Mouse (Mus musculus) urinary bladder, postnatal 4 days (tissue): Measurements from ENCODE around the gene Cacng1.

Experiments
- DNase-seq, 2 experiments: peaks; one replicate each; pipeline ENCODE4 v3.0.0; 2021 to 2022; ENCODE audit warnings: low spot score in 2 of 2

Cacng1 gene

DNA sequence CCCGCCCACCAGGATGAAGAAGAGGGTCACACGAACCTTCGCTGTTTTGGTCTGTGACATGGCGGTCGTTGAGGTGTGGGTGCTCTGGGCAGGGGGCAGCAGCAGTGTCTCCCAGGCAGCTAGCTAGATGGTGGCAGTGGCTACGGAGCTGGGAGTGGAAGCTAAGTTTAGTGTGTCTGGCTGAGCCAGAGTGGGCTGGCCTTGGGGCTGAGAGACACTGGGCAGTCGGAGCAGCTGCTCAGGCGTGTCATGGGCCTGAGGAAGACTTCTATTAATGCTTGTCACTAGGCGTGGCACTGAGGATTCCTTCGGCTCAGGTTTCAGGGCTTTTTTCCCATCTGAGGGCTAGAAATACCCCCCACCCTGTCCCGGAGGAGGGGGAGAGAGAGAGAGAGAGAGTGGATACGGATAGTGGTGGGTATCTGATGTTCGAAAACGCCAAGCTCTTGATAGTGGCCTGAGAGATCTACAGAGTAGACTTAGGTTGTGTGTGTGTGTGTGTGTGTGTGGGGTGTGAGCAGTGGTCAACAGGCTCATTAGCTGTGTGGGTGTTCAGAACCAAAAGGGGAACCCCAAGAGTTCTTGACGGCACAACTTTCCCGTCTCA is at the start of gene Cacng1:
TSS of gene Cacng1 (minus strand) at position 191 of the 607 bp plus-strand sequence.
- DNase-seq, result no peak

DNA sequence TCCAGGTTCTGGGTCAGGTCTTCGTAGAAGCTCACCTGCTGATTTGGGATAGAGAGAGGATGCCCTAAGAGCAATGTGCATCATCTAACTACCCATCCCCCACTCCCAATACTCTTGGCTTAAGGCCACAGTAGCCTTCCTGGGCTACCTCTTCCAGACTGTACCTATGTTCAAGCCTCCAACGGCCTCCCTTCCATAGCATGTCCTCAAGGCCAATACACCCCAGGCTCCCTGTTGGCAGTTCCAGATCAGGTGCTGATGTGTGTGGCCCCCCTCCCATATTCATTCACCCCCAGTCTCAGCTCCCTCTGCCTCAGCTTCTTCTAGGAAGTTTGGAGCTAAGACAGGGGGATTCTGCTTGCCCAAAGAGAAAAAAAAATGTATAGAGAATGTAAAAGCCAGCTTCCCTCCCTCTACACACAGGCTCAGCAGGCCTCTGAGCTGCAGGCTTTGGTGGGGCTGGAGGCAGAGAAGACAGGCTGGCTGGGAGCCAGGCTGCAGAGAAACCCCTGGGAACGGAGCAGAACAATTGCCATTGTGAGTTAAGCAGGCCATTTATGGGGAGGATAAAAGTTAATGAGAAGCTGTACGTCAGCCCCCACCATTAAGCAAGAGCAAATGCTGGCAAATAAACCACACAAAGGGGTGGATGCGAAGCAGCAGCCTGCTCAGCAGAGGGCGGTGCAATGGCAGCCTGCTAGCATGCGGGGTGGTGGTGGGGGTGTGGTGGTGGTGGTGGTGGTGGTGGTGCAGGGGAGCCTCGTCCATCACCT is 46.6 kb upstream of the Cacng1 start:
- no peak for DNase-seq

DNA sequence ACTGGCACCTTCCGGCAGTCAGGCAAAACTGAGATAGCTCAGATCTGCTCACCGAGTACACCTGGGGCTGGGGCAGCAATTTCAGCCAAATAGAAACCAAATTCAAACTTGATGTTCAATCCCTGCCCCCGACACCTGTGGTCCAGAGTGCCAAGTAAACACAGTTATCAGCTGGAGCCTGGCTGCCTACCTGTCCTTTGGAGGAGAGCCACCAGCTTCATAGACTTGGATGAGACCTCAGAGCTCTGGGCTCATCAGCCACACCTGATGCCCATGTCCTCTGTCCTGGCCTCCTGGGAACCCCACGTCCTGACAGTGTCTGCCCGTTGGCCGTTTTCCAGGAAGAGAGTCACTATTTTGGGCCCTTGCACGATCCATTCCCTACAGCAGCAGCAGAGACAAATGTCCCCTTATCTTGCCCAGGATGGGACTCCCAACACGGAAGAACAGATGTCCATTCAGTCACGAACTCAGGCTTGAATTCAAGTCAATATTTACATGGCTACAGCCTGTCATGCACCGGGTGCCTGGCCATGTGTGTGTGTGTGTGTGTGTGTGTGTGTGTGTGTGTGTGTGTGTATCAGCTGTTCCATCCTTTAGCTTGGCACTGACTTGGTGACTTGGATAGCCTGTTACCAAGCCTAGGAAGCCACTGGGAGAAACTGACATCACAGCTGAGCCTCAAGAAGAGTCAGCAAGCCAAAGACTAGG is 45.6 kb upstream of the Cacng1 start:
- no peak for DNase-seq

DNA sequence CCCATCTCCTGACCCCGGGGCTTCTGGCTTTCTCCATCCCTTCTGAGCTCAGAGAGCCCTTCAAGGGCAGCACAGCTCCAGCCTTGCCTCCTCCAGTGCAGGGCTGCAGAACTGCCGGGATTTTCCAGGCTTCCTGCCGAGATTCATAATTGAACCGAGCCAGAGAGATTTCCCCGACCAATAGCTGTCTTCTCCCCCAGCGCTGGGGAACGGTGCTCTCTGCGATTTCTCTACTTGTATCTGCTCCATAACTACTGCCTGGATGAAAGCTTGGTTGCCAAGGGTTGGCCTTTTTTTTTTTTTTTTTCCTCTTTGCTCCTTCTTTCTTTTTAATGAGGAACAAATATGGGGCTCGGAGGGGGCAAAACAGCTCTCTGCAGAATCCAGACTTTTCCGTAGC is 43.7 kb upstream of the Cacng1 start:
- no peak for DNase-seq

DNA sequence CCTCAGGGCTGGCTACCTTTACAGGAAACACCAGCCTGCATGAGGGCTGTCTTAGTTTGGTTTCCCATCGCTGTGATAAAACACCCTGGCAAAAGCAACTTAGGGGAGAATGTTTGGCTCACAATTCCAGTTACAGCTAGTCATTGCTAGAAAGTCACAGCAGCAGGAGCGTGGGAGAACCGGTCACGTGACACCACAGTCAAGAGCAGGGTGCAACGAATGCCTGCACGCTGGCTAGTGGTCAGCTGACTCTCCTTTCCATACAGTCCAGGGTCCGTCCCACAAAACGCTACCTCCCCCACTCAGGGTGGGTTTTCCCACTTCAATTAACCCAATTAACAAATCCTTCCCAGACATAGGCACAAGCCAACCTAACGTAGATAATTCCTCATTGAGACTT is 43.2 kb upstream of the Cacng1 start:
- DNase-seq, result no peak

DNA sequence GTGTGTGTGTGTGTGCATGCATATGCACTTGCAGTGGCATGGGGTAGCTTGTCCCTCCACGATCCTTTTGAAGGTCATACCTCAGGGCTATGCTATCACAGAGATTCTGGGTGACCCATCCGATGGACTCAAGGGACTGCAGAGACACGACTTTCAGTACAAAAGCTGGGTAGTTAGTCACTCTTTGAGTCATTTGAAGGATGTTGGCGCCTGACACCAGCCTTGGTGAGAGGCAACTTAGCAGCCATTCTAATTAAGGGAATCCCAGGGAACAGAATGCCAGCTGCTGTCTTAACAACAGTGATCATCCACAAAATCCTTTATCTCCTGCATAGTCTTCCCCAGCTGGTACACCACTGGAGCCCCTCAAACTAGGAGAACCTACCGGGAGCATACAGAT is 32.8 kb upstream of the Cacng1 start:
- DNase-seq, result no peak

DNA sequence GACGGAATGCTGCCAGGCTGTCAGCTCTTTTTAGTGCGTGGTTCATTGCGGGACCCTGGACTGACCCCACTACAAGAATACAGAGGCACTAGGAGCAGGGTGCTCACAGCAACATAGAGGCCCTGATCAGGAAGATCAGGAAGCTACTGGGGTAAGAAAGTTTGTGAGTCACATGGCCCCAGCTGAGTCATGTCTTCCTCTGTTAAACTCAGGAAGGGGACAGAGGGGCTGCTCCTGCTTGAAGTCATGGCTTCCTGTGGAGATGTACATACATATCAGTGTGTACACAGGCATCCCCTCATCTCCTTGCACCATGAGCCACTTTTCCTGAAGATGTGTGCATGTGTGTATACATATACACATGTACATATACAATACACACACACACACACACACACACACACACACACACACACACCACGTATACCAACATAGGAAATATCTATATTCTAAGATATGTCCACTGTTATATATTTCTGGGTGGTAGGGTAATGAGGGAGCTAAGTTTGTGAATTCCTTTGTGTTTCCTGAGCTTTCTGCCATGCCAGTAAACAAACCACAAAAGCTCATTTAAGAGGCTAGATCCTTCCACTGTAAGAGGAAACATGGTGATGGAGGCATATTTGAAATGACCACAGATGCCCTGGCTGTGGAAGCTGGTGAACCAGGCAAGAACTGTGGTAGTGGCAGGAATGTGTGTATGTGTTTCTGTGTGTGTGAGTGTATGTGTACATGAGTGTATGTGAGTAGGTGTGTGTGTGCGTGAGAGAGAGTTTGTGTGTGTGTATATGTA is 32.1 kb upstream of the Cacng1 start:
- no peak for DNase-seq

DNA sequence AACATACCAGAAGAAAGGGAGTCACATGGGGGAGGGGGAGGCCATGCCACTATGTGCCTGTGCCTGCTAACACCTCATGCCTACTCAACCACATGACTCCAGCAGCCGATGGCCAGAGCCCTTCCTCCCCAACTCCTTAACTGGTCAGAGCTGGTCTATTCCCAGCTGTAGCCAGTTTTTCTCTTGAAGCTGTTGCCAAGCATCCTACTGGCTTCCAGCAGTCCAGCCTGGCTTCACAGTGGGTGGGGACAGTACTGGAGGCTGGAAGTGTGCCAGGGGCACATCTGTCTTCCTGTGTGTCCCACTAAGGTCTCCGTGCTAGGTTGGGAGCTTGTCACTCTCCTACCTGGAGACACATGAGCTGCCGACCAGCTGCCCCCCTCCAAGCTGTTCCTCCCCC is 26.8 kb upstream of the Cacng1 start:
- no peak for DNase-seq

DNA sequence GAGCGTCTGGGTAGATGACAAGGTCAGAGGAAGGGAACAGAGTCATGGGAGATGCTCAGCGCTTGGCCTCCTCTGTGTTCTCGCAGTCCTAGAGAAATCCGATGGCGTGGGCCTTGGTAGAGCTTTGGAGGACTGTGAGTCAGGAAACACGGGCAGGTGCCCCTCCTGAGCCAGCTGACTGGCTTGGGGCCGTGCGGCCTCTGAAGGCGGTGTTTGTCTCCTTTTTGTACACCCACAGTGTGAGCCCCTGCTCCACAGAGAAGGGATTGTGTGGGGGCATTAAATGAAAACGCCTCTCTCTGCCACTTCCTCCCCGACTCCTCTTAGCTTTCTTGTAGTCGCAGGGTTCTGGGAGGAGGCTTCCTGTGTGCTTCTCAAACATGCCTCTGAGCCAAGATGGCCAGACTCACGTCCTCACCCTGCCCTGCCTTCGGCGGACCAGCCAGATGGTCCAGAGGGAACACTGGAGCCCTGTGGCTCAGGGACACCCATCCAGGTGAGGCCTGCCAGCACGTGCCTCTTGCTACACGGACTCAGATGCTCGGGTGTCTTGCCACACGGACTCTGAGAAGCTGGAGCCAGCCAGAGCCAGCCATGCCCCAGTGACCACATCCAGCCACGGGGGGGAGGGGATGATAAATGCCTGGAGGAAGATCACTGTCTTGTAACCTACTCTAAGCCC is 22.2 kb upstream of the Cacng1 start:
- DNase-seq, result no peak

DNA sequence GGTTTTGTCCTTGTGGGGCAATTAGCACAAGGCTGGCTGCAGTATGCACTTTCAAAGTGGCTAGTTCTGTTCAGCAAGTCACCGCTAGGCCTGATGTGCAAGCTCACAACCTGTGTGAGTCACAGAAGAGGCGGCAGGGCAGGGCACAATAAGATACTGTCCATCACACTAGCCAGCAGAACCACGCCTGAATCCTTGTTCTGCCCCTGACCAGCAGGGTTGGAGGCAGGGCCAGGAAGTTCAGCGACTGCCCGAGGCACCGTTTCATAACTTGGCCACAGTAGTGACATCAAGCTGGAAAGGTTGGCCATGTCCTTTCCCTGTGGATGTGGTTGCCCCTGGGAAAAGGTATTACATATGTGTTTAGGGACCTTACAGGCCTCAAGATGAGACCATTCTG is 21.6 kb upstream of the Cacng1 start:
- DNase-seq, result no peak

DNA sequence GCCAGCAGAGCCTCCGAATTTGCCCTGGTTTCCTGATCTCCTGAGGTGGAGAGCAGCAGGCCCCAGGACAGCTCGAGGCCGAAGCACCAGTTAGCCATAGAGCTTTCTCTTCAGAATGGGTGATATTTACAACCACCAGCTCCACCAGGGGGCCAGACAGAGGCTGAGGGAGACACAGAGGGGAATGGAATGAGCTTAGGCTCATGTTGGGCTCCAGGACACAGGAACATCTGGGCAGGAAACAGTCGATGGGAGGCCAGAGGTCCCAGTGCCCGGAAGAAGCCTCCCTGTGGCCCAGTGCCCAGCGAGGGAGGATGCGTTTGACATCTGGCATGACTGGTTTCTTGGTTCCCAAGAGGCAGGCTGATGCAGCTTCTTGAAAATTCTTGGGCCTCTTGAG is 17.8 kb upstream of the Cacng1 start:
- no peak for DNase-seq

DNA sequence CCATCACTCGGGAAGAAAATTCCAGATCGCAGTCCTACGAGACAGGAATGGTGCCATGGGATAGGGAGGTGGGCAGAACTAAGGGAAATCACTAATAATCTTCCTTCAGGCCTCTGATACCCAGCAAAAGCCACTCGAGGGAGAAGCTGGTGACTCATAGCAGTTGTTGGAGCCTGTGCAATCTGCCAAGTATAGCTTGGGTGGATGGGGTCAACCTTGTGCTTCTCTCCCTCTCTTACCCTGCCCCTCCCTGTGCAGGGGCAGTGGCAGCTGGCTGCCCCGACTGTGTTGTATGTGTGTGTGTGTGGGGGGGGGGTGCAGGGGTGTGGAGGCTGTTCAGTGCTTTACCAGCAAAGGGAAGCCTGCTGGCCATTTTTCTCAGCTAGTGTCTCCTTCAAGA is 15.2 kb upstream of the Cacng1 start:
- DNase-seq, result no peak

DNA sequence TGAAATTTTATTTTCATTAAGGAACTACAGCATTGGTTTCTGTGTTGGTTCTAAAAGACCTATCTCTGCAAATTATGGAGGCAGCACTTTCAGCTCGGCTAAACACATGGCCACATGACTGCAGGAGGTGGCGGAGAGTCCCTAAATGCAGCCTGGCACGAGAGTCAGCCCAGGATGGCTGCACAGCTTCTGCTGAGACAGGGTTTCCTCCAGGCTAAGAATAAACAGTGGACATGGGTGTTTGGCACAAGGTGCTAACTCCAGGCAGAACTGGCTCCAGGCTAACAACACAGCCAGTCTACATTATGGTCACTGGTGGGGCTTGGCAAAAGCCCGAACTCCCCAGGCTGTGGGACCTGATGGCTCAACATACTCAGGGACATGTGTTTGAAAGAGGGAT is 14.6 kb upstream of the Cacng1 start:
- no peak for DNase-seq

DNA sequence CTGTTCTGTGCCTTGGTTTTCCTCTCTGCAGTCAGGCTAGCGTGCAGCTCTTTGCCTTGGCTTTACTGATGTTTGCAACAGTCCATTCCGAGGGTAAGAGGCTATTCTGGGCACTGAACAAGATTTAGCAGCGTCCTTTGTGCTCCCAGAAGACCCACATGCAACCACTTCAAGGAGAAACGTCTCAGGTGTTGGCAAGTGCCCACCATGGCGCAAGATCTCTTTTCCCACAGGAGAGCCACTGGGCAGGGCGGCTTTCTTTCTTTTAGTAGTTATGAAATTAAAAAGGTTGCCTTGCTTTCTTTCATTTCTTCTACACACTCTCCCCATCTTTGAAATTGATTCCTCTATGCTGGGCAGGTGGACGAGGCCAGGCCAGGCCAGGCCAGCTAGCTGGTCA is 12.8 kb upstream of the Cacng1 start:
- no peak for DNase-seq

DNA sequence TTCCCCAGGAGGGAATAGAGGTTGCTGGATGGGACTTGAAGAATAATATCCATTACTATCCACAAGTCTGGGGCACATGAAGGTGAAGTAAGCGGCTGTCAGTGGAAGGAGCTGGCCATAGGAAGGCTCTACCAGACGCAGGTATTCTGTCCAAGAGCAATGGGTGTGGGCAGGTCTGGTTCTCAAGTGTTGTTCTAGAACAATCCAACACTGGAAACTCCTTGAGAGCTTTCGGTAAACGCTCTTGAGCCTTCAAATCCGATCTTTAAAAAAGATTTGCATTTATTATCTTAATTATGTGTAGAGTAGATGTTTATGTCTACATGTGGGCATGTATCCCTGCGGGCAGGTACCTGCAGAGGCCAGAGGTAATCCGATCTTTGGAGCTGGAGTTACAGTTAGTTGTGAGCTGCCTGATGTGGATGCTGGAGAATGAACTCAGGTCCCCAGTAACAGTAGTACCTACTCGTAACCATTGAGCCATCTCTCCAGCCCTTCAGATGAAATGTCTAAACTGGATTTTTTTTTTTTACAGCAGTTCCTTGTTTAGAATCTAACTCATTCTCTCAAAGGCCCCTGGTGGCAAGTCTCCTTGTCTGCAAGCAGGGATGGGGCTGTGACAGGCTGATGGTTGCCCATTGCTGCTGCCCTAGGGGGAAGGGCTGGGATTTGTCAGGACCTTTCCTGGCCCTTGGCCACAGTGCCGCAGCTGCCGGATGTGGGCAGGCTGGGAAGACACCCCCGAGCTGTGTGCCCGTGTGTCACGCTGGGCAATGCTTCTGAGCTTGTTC is 11.9 kb upstream of the Cacng1 start:
- no peak for DNase-seq

DNA sequence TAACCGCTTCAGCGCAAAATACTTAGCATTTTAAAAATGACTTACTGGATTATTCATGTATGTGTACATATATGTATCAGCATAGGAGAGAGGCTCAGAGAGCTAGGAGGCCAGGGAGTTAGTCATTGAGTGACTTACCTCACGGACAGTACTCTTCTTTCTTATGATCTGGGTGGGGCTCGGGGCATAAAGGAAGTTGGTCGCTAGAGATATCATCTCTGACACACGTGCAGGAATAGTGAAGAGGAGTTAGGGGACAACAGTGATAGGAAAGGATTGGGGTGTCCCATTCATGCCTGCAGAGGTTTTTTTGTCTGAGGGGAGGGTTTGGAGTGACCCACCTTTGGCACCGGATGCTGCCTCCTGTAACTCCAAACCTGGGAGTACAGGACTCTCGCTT is 8.3 kb upstream of the Cacng1 start:
- DNase-seq, result no peak

DNA sequence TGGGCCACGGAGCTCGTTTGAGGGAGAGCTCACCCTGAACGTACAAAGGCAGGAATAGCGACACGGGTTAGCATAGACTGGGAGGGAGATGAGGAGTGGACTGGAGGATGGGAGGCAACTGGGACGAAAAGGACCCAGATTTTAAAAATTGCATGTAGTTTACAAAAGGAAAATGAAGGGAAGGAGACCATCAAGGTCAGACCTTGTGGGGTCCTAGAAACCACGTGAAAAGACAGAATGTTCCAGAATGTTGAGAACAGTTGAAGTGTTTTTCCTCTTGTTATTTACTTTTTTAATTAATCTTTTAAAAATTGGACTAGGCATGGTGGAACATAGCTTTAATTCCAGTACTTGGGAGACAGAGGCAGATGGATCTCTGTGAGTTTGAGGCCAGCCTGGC is 4.7 kb upstream of the Cacng1 start:
- DNase-seq, result no peak

DNA sequence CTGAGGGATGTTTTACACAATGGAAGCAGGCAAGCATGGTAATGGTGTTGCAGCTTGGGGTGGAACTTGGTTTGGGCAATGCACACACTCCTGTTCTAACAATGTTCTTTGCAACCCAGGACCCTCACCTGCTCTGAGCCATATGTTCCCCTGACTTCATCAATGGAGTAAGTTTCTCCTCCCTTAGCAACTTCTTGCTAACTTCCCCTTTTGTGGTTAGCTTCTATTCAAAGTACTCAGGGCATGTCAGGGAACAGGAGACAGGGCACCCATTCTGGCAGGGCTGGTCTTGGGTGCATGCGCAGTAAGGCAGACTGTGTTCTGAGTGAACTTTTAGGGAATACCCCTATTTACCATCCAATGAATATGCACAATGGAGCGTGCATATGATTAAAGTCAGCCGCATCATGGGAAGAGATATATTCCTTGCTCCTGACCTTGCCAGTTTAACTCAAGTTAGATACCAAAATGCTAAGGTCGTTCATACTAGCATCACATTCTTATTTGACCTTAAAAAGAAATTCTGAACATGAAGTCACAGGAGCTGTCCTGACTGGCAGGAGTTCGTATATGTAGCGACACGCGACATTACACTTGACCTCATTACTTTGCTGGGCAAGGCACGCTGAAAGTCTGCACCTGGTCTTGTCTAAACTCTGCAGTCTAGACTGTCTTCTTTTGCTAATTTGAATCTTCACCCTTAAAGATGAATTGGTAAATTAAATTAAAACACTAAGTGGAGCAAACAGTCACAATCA is 4.1 kb upstream of the Cacng1 start:
- DNase-seq, result no peak

DNA sequence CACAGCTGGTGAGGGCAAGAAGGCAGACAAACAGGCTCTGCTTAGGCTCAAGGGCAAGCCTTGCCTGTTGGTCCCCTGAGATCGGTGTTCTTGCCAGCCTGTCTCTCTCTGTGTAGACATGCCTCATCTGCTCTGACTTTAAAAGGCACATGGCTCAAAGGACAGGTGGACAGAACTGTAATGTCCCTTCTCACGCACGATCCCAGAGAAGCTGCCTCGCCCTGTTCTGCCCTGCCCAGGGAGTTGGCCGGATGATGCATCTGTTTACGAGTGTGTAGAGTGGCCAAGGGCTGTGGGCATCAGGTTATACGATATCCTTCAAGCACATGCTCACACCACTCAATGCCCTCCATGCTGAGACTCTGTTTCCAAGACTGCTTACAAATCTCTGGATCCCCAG is 2.0 kb downstream of the Cacng1 start:
- no peak for DNase-seq

DNA sequence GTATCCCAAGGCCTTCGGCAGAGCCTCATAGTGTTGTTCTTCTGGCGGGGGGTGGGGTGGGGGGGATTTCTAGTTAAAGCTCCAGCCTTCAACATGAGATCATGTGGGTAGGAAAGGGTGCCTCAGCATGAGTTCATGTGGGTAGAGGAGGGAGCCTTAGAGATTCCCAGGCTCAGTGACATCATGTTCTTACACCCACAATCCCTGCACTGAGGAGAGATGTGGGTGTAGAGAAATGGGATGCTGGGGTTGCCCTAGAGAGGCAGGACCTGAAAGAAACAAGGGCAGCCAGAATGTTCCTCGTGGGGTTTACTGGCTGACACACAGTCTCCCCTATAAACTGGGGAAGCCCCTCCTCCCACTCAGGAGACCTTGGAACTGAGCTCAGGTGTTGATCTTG is 5.9 kb downstream of the Cacng1 start:
- DNase-seq, result no peak
